Mouse (Mus musculus): Measurements from ENCODE around the gene Gm15140. TPM values are rescaled to one million over a fixed set of nuclear protein-coding genes. Genes with fewer than 3 reads are reported as not detected.
"Not testable (repeated sequence)": the region's sequence is repeated elsewhere in the genome, so short reads cannot be mapped to it uniquely, and the experiment has no call there.

Gene Gm15140
- not detected for total RNA-seq (2021)

- intact Hi-C loops (cut with DNase I); DNase-seq (ENCODE audit: extremely low spot score in 1 of 2, low spot score in 2 of 2): not testable (repeated sequence)
These were observed at the start of gene Gm15140 for GRCm38 (mm10) chrX:154120585-154120984. Gene Gm15140, minus strand, starts transcription at chrX:154120685.

Other genes starting within 250 kb of the Gm15140 start
- not detected for gene Samt1, start 108.0 kb downstream of the Gm15140 start, total RNA-seq (2021)
- not detected for gene 4921511M17Rik, start 86.9 kb downstream of the Gm15140 start, total RNA-seq (2021)
- not detected for gene Gm10057, start 65.6 kb downstream of the Gm15140 start, total RNA-seq (2021)
- gene 4930524N10Rik, start 222.7 kb upstream of the Gm15140 start, total RNA-seq (2021) = not detected

All from left cerebral cortex, postnatal 10 days (tissue).